Comparison of ENCODE assay signal across 8 mouse cellular contexts in genomic region chr2:25579737-25580460, GRCm38 (mm10). TPM values are rescaled to one million over a fixed set of nuclear protein-coding genes. Genes with fewer than 3 reads are reported as not detected.
A peak's percentile ranks its signal among the peaks of the same experiment; 100 is the strongest.
DNase-seq lines count a peak whose midpoint lies in the region; ATAC-seq and TF ChIP-seq lines count a peak whose summit lies in the region.

No protein-coding gene starts in this region.

- DNase-seq in 416B (ENCODE audit: low read depth) = peak; percentile 21
- DNase-seq in embryo, embryonic 10 days (ENCODE audit: low spot score) = peak; percentile 72
- peak; percentile 77 for DNase-seq in hindbrain, embryonic 14.5 days (ENCODE audit: low spot score)
- DNase-seq in limb, embryonic 11.5 days (ENCODE audit: low spot score) = peak; percentile 72
- peak; percentile 58 to 74 for DNase-seq in thymus, postnatal 10 days (ENCODE audit: low spot score in 2 of 2)
- DNase-seq in yolk sac, embryonic 10.5 days (ENCODE audit: low spot score) = no peak

- H3K4me2 ChIP-seq in hindbrain, embryonic 14.5 days (replicated peaks) = peak overlapping the region; percentile 33
- H3K4me2 ChIP-seq in limb, embryonic 11.5 days (ENCODE audit: low read depth, severe bottlenecking) = peak overlapping the region; percentile 22; the same call in 1 of the 2 replicates
- H3K4me2 ChIP-seq in midbrain, embryonic 16.5 days (ENCODE audit: low read length) = peak overlapping the region; percentile 70; the same call in 1 of the 2 replicates

- ATAC-seq in hindbrain, embryonic 14.5 days (ENCODE audit: low FRiP score) = no peak
- no peak for ATAC-seq in limb, embryonic 11.5 days (ENCODE audit: insufficient number of reproducible peaks, low FRiP score, low TSS enrichment, low read depth)
- ATAC-seq in midbrain, embryonic 16.5 days = no peak

- H3K9me3 ChIP-seq in E14TG2a.4 (ENCODE audit: low read length) = no peaks in the 10 kb centered on the region
- no peaks in the 10 kb centered on the region for H3K9me3 ChIP-seq in hindbrain, embryonic 14.5 days (ENCODE audit: control insufficient read depth, low read length)
- no peaks in the 10 kb centered on the region for H3K9me3 ChIP-seq in limb, embryonic 11.5 days (ENCODE audit: control insufficient read depth, low read length)
- H3K9me3 ChIP-seq in midbrain, embryonic 16.5 days (replicated peaks; ENCODE audit: control insufficient read depth, low read length, poor library complexity, severe bottlenecking) = no peaks in the 10 kb centered on the region

- H3K4me3 ChIP-seq in E14TG2a.4 (replicated peaks; ENCODE audit: low read length) = peak overlapping the region; percentile 69
- peak overlapping the region; percentile 13 for H3K4me3 ChIP-seq in hindbrain, embryonic 14.5 days (replicated peaks; ENCODE audit: low read length)
- no peak overlapping the region for H3K4me3 ChIP-seq in limb, embryonic 11.5 days (ENCODE audit: low read depth, low read length)
- peak overlapping the region; percentile 3 for H3K4me3 ChIP-seq in midbrain, embryonic 16.5 days (ENCODE audit: low read depth, low read length)

- H3K9ac ChIP-seq in hindbrain, embryonic 14.5 days = no peak overlapping the region
- 0 out of 2 replicates have a peak overlapping the region, but pooled peaks have one; percentile 13 for H3K9ac ChIP-seq in limb, embryonic 11.5 days (ENCODE audit: low read length)
- H3K9ac ChIP-seq in midbrain, embryonic 16.5 days (ENCODE audit: low read depth, low read length) = no peak overlapping the region

- peaks cover 29% of the 10 kb centered on the region for H3K36me3 ChIP-seq in E14TG2a.4 (ENCODE audit: insufficient read depth, low read length)
- H3K36me3 ChIP-seq in hindbrain, embryonic 14.5 days (replicated peaks; ENCODE audit: control insufficient read depth, insufficient read depth) = peaks cover 37% of the 10 kb centered on the region
- H3K36me3 ChIP-seq in limb, embryonic 11.5 days (ENCODE audit: control insufficient read depth, insufficient read depth, low read length) = peaks cover 6% of the 10 kb centered on the region; the same call in 1 of the 2 replicates
- H3K36me3 ChIP-seq in midbrain, embryonic 16.5 days (ENCODE audit: control insufficient read depth, insufficient read depth, low read length) = peaks cover 21% of the 10 kb centered on the region; the same call in 1 of the 2 replicates

- H3K27ac ChIP-seq in hindbrain, embryonic 14.5 days = no peak overlapping the region
- H3K27ac ChIP-seq in limb, embryonic 11.5 days (replicated peaks; ENCODE audit: low read depth, low read length) = no peak overlapping the region
- H3K27ac ChIP-seq in midbrain, embryonic 16.5 days (ENCODE audit: low read length) = no peak overlapping the region

- H3K4me1 ChIP-seq in E14TG2a.4 (replicated peaks; ENCODE audit: low read depth, low read length) = peaks cover 83% of the 10 kb centered on the region
- peaks cover 40% of the 10 kb centered on the region for H3K4me1 ChIP-seq in hindbrain, embryonic 14.5 days (replicated peaks; ENCODE audit: control insufficient read depth, insufficient read depth, low read length)
- H3K4me1 ChIP-seq in limb, embryonic 11.5 days (ENCODE audit: control insufficient read depth, insufficient read depth, low read length) = peaks cover 32% of the 10 kb centered on the region
- peaks cover 50% of the 10 kb centered on the region for H3K4me1 ChIP-seq in midbrain, embryonic 16.5 days (ENCODE audit: control insufficient read depth, insufficient read depth, low read length)

- 8% methylated on average over 27 of the region's 27 CpGs for WGBS in hindbrain, embryonic 14.5 days
- 7% methylated on average over 27 of the region's 27 CpGs for WGBS in limb, embryonic 11.5 days
- WGBS in midbrain, embryonic 16.5 days = 14% methylated on average over 27 of the region's 27 CpGs

- H3K27me3 ChIP-seq in E14TG2a.4 (ENCODE audit: insufficient read depth, low read length) = peaks cover 67% of the 10 kb centered on the region
- H3K27me3 ChIP-seq in hindbrain, embryonic 14.5 days (ENCODE audit: control insufficient read depth, insufficient read depth, low read length) = peaks cover 56% of the 10 kb centered on the region
- H3K27me3 ChIP-seq in limb, embryonic 11.5 days (ENCODE audit: control insufficient read depth, insufficient read depth, low read length) = peaks cover 49% of the 10 kb centered on the region
- peaks cover 49% of the 10 kb centered on the region for H3K27me3 ChIP-seq in midbrain, embryonic 16.5 days (ENCODE audit: control insufficient read depth, insufficient read depth, low read depth, low read length)

- TF ChIP-seq CTCF in E14TG2a.4 (conservative IDR thresholded peaks at IDR 0.05; ENCODE audit: low read length) = peak; percentile 57

RNA-seq across cellular contexts. Expression of gene Ajm1, which starts 1.7 kb away (rescaled TPM):
- polyA plus RNA-seq in hindbrain, embryonic 14.5 days (2014; fragmentation: Nextera tagmentation; extraction: Ambion mirVana) = 10.8 and 12.7 TPM in 2 replicates
- 0.04 TPM in 1 of 2 replicates, not detected in the other for polyA plus RNA-seq in limb, embryonic 11.5 days (2014; fragmentation: Nextera tagmentation; extraction: Ambion mirVana)
- polyA plus RNA-seq in midbrain, embryonic 16.5 days (2015; fragmentation: Nextera tagmentation; extraction: Ambion mirVana) = 11.4 and 14.9 TPM in 2 replicates

RNA-seq across cellular contexts. Expression of gene Phpt1, which starts 4.9 kb away (rescaled TPM):
- 171 and 187 TPM in 2 replicates for polyA plus RNA-seq in hindbrain, embryonic 14.5 days (2014; fragmentation: Nextera tagmentation; extraction: Ambion mirVana)
- polyA plus RNA-seq in limb, embryonic 11.5 days (2014; fragmentation: Nextera tagmentation; extraction: Ambion mirVana) = 161 and 162 TPM in 2 replicates
- 148 and 149 TPM in 2 replicates for polyA plus RNA-seq in midbrain, embryonic 16.5 days (2015; fragmentation: Nextera tagmentation; extraction: Ambion mirVana)

RNA-seq across cellular contexts. Expression of gene Mamdc4, which starts 5.3 kb away (rescaled TPM):
- polyA plus RNA-seq in hindbrain, embryonic 14.5 days (2014; fragmentation: Nextera tagmentation; extraction: Ambion mirVana) = 1.3 and 1.7 TPM in 2 replicates
- 3.1 and 7.0 TPM in 2 replicates for polyA plus RNA-seq in limb, embryonic 11.5 days (2014; fragmentation: Nextera tagmentation; extraction: Ambion mirVana)
- 0.50 and 2.4 TPM in 2 replicates for polyA plus RNA-seq in midbrain, embryonic 16.5 days (2015; fragmentation: Nextera tagmentation; extraction: Ambion mirVana)

RNA-seq across cellular contexts. Expression of gene Edf1, which starts 22.3 kb away (rescaled TPM):
- polyA plus RNA-seq in hindbrain, embryonic 14.5 days (2014; fragmentation: Nextera tagmentation; extraction: Ambion mirVana) = 353 and 366 TPM in 2 replicates
- 324 and 330 TPM in 2 replicates for polyA plus RNA-seq in limb, embryonic 11.5 days (2014; fragmentation: Nextera tagmentation; extraction: Ambion mirVana)
- polyA plus RNA-seq in midbrain, embryonic 16.5 days (2015; fragmentation: Nextera tagmentation; extraction: Ambion mirVana) = 374 and 380 TPM in 2 replicates

RNA-seq across cellular contexts. Expression of gene Rabl6, which starts 28.4 kb away (rescaled TPM):
- polyA plus RNA-seq in hindbrain, embryonic 14.5 days (2014; fragmentation: Nextera tagmentation; extraction: Ambion mirVana) = 59.0 and 61.6 TPM in 2 replicates
- polyA plus RNA-seq in limb, embryonic 11.5 days (2014; fragmentation: Nextera tagmentation; extraction: Ambion mirVana) = 59.3 and 65.6 TPM in 2 replicates
- 64.7 and 68.3 TPM in 2 replicates for polyA plus RNA-seq in midbrain, embryonic 16.5 days (2015; fragmentation: Nextera tagmentation; extraction: Ambion mirVana)

Comparison
In these comparisons a context has a peak if more than half of its experiments do, and no peak if none do; other contexts are left out.
1. RNA of gene Ajm1, which starts 1.7 kb away (polyA plus RNA-seq): 10.8 to 12.7 TPM in hindbrain, embryonic 14.5 days and 11.4 to 14.9 TPM in midbrain, embryonic 16.5 days; 0.04 TPM in limb, embryonic 11.5 days; every median in the first group is over 10 times any median in the second.
2. Peak in every context shown above with its lines, with median percentiles within 50 percentile points of each other: H3K4me2 ChIP-seq.